Mouse (Mus musculus): ENCODE data around the gene Ttll12. TPM values are rescaled to one million over a fixed set of nuclear protein-coding genes. Genes with fewer than 3 reads are reported as not detected.
A peak's percentile ranks its signal among the peaks of the same experiment; 100 is the strongest.

Ttll12 gene
- total RNA-seq, 1 experiment from 2014 or later, result 22.3 TPM

DNA sequence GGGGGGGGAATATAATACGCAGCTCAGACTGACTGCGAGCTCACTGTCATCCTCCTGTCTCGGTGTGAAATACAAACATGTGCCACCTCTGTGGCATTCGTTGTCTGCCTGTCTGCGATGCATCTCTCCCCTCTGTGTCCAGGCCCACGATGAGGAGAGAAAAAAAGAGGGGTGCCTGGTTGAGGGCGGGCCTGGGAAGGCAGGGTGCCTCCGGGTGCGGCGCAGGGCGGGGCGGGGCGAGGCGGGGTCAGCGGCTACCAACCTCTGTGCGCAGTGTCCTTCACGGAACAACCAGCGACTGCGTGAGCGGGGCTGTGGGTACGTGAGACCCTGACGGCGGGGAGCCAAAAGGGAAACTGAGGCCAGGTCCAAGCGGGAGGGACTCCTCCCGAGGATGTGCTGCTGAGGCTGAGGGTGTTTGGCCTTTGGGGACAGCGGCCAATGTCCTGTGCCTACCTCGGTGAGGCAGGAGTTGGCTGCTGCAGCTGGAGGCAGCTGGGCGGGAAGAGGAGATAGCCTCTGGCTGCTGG lies 31.6 kb downstream of the Ttll12 start, which contains the start of the genes Tspo and Mcat:
Tspo (plus strand) TSS at position 266 of the 530 bp plus-strand sequence.
Mcat (minus strand) TSS at position 461 of the 530 bp plus-strand sequence.
- peak; percentile 89 for DNase-seq

DNA sequence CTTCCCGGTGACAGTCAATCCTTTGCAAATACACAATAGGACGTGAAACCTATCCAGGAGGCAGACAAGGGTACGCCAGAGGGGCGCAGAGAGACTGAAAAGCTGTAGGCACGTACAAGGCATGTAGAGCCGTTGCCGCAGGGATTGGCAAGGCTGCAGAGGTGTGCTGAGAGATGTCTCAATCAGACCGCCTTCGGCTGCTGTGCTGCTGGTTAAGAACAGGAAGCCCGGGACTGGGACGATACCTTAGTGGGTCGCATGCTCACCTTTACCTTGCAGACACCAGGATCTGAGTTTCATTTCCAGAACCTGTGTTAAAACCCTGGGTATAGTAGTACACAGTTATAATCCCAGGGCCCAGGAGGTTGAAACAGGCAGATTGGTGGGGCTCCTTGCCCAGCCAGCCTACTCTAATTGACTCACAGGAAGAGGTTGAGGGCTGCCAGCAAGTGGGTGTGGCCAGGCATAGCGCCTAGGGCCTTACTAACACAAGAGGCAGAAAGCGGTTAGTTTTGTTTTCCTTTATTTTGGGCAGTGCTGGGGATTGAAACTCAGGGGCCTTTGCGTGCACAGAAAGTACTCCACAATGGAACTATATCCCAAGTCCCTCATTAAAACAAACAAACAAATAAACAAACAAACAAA lies 32.2 kb downstream of the Ttll12 start:
- DNase-seq, result peak; percentile 93

DNA sequence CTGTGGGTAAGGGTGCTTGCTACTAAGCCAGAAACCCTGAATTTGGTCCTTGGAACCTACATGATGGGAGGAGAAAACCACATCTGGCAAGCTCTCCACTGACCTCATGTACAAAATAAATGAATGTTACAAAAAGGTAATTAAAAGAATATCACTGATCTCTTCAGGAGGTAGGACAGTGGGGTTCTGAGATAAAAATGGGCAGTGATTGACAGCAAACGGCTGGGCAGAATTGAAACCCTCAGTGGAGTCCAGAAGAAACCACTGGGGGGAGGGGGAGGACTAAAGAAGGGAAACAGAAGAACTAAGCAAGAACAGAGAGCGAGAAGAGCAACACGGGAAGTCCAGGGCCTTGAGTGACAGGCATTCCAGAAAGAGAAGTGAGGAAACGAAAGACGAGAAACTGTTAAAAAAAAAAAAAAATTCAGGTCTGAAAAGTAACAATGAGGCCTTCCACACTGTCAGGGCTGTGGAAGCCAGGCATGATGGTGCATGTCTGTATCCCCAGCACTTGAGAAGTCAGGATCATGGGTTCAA lies 33.9 kb downstream of the Ttll12 start:
- DNase-seq, result no peak

DNA sequence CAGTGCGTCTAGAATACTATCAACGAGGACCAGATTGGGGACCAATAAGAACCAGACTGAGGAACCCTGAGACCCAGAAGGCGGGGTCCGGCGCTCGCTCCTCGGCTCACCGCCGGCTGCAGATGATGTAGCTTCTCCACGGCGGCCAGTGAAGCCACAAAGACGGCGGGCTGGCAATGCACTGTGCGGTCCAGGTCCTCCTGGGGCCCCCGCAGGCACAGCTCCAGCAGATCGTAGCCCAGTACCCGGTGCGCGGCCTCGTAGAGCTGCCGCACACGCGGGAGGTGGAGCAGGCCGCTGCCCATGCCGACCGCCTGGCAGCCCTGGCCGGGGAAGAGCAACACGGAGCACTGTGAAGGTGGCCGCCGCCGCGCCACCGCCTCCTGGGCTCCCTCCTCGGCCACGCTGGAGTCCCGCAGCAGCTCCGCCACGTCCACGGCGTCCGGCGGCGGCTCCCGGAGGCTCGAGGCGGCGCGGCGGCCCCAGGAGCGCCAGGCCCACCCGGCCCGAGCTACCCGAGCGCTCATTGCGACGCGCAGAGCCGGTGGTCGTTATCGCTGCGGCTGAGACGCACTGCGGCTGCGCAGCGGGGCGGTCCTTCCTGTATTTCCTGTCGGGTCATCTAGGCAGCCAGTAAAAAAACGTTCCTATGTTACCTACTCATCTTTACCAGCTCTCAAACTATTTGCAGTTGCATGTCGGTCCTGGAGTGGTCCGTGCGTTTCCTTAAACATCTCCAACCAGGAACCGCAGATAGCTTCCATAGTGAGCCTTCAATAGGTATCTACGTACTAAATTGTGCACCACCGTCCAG lies 39.6 kb downstream of the Ttll12 start:
- DNase-seq, result peak; percentile 91

DNA sequence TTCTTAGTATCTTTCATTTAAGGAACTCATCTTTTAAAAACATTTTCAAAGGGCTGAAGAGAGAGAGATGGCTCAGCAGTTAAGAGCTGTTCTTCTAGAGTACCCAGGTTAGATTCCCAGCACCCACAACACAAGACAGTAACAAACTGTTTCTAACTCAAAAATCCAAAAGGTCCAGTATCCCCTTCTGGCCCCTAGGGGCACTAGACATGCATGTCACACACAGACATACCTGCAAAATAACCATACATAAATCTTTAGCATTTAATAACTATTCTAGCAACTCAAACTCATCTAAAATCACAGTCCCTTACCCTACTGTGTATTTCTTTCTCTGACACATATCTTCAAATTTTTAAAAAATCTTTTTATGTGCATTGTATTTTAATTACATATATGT lies 41.1 kb downstream of the Ttll12 start:
- no peak for DNase-seq

DNA sequence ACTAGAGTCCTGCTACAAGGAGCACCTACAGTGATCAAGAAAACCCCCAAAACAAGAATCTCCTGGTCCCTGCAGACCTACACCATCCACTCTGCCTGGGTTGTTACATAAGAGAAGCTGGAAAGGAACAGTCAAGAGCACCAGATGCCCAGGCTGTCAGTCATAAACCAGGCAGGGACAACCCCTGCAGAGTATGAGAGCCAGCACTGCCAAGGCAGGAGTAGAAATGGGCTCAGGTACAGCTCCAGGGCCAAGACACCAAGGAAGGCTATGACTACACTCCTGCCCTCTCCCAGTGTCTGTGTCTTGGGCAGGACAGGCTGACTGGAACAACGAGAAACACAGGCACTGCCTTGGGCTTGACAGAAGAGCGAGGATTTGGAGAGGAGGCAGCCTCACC lies 44.8 kb downstream of the Ttll12 start:
- DNase-seq, result no peak

DNA sequence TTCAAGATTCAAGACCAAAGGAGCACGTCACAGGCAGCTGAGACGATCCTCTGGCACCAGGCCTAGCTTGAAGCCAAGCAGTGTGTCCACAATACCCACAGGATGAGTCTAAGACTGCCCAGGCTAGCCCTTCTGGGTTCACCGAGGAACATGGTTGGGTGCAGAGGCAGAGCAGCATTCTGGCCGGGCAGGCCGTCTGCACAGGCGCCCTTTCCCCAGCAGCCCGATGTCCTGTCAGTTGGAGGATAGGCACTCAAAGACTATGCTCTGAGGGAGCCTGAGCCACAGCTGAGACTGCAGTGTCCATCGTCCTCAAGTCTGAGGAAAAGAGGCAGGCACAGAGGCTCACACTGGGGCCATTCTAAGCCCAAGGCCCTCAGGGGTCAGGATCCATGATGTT lies 47.8 kb downstream of the Ttll12 start:
- no peak for DNase-seq

DNA sequence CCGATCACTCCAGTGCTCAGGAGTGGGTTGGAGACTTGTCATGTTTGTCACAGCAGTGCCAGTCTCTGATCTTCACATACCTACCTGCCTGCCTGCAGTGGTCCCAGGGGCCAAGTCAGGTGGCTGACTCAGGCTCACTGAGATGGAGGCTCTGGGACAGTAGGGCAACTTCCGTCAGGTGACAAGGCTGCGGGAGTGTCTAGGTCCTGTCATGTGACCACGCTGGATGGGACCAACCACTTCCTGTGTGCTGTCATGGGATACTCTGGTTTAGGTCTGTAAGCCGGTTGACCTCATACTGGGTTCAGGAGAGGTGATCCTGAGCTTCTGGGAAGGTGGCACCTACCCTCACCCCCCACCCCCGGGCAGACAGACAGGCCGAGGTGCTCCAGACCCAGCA lies 48.9 kb downstream of the Ttll12 start:
- no peak for DNase-seq

DNA sequence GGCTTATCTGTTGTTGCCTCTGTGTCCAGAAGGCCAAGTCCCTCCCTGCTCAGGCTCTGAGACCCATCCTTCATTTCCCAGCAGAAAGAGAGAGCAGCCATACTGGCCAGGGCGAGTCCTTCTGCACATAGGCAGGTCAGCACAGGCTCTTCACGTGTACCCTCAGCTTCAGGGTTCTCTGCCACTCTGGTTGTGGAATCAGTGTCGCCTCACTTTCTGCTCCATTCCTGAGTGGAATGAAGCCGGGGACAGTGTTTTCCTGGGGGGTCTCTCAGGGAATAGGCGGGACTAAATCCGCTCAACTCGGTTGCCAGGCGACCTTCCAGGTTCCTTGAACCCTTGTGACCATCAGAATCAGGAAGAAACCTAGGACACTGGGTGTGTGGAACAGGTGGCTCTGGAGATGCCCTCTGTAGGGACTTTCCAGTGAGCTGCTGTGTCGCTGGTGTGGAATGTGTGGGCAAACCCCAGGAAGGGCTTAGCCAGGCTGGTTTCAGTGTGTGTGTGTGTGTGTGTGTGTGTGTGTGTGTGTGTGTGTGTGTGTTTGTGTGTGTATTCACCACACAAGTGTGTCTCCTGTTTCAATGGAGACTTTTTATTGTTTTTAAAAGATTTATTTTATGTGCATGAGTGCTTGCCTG lies 53.2 kb downstream of the Ttll12 start:
- no peak for DNase-seq

DNA sequence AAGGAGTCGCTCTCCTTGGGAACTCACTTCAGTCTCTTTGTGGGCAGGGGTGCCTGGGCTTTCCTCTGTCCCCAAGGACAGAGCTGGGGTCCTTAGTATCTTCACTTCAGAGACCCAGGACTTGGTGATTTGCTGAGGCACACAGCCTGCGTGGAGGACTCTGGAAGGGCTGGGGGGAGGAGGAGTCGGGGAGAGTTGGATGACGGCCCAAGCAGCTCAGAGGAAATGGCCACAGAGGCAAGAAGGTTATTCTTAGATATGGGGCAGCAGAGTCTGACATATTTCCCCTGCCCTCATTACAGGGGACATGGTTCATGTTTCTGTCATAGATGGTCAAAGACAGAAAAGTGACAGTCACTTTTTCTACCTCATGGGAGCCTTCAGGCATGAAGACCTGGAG lies 55.1 kb downstream of the Ttll12 start:
- peak; percentile 70 for DNase-seq

DNA sequence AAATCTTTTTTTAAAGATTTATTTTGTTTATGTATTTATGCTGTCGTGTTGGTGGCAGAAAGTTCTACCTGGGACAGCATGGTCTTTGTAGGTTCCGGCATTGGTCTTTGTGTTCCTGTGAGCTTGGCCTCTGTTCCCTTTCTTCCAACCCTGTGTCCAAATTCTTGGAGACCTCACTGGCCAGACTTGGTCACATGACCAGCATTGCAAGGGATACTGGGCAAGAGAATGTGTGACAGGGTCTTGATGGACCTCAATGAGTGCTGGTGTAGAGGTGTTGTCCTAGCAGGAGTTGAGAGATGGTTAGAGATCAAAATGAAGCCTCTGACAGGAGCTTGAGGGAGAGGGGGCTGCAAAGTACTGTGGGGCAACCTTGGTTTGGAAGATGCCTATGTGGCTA lies 56.1 kb downstream of the Ttll12 start:
- no peak for DNase-seq

DNA sequence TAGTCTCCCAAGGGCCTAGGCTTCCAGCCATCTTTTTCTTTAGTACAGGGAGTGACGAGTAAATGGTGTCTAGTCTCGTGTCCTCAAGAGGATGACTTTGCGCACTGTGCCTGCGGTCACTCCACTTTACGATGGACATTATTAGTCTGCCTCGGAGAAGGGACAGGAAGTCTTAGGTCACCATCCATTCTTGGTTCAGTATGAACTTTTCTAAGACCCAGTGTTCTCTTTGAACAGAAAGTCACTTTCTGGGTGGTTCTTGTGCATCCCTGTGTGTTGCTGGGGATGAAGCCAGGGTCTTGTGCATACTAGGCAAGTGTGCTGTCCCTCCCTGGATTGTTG lies 59.1 kb downstream of the Ttll12 start:
- no peak for DNase-seq

DNA sequence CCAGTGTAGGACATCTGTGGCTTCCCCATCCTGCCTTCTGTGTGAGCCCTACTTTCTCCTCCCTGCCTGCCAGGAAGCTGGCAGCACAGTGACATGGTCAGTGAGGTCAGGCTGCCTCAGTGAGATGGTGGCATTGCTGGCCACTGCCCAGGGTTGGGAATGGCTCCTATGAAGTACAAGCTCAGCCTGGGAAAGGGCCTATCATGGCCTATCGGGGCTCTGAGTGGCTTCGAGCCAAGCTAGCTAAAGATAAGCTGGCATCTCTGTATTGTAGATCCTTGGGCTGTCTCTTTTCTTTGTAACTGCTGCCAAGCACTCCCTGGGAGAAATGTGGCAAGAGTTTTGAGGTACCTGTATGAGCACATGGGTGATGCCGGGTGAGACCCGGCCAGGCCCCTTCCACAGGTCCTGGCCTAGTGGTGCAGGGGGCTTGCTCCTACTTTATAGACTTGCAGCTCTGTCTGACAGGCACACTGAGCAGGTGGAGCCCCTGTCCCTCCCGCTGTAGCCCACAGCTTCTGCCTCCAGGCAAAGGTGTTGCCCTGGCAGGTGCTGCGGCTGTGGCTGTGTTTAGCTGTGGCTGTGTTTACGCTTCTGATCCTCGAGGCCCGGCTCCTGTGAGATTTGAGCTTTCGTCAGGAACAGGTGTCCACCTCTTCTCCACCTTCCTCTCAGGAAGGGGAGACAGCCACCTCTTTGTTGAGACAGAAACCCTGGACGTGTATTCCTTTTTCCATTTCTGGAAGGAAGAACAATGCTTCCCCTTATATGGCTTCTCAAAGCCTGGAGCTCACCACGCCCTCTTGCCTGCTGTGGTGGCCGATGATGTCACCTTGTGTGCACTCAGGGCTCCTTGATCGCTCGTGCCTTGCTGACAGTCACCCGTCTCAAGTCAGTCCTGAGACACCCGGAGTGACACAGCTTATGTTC lies 59.7 kb downstream of the Ttll12 start:
- peak; percentile 69 for DNase-seq

DNA sequence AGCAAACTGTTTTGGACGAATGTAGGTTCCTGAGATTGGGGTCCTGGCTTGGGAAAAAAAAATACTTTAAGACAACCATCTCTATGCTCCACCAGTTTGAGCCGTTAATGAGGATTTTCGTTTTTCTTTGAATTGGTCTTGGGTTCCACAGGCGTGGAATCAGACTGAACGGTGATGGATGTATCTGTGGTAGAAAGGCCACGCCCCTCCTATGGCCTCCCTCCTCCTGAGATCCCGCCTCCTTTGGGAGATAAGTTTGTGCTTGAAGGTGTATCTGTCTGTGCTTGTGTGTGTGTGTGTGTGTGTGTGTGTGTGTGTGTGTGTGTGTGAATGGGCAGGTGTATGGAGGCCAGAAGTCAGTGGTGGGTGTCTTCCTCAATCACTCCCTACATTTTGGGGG lies 62.4 kb downstream of the Ttll12 start:
- DNase-seq, result no peak

DNA sequence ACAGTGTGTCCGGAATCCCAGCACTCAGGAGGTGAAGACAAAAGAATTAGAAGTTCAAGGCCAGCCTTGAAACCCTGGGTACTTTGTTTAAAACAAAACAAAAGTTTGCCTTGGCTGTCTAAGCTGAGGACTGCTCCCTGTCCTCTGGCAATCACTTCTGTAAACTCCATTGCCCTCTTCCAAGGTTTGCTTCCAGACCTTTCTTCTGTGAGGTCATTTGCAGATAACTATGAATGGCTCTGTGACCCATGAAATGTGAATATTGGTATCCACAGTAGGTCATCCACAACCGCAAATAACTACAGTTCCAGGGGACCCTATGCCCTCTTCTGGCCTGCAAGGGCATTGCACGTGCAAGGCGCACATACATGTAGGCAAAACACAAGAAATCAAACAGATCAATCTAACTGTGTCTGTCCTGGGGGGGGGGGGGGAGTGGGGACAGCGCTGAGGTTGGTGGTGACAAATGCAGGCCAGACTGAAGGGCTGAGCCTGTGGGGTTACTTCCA lies 62.9 kb downstream of the Ttll12 start:
- no peak for DNase-seq

DNA sequence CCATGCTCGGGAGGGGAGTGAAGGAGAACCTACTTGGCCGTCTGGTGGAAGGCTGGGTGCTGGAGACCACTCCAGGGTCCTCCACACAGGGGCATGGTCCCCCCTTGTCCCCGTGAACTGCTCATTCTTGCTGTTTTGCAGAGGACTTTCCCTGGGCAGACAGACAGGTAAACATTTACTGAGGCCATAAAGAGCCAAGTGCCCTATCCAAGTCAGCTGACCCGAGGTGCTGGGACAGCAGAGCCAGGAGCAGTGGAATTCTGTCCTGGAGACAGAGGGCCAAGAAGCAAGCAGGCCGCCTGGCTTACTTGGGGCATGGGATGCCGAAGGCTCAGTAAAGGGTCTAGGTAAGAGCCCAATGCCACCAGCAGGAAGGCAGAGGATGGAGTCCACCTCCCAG lies 64.3 kb downstream of the Ttll12 start:
- DNase-seq, result no peak

DNA sequence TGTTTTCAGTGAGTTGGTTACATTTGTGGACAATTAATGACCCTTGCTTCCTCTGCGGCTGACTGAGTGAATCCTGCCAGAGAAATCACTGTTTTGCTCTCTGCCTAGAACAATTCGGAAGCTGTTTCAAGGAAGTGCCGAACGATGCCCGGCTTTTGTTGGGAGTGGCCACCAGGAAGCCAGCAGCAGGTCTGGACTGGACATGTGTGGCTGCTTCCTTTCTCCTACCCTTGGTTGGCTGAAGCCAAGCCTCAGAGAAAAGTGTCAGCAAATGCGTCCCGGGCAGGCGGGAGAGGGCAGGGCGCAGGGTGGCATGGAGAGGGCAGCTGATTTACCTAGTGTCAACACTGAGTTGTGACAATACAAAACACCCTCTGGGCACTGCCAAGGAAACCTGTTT lies 64.7 kb downstream of the Ttll12 start:
- peak; percentile 53 for DNase-seq

DNA sequence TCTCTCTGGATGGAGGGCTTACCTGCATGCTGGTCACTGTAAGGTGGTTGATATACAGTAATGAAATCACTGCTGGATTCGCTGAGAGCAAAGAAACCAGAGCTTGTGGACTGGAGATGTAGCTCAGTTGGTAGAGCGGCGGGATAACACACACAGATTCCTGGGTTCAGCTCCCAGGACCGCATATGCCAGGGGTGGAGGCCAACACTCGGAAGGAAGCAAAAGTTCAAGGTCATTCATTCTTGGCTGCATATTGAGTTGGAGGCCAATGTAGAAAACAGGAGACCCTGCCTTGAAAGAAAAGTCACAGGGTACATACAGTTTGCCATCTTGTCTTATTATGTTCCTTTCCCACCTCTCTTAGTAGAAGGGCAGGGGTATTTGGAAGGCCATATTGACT lies 65.2 kb downstream of the Ttll12 start:
- DNase-seq, result peak; percentile 63

DNA sequence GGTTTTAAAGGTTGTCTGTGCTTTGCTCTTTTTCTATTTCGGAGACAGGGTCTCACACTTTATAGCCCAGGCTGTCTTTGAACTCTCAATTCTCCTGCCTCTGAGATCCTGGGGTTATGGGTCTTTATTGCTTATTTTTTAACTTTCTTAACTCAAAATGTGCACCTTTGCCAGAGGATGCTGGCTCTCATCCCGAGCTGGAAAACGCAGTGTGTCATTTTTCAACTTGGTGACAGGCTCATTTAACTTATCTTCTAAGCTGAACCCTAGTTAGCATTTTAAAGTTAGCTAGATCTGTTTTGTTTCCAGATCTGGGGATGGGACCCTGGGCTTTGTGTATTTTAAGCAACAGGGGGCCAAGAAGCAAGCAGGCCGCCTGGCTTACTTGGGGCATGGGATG lies 66.1 kb downstream of the Ttll12 start:
- DNase-seq, result no peak

DNA sequence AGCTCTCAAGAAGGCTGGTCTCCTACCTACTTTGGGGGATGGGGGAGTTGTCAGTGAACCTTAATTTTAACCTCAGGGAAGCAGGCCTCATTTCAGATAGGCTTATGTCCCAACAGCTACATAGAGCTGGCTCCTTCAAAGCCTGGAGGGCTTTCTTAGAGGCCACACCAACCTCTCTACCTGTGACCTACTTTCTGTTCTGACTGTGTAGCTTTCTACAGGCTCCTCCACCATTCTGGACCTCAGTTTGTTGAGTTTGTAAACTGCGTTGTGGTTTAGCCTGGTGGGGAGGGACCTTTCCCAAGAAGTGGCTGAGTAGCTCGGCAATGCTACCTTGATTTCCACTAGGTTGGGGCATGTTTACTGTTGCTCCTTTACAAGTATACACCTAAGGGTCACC lies 67.2 kb downstream of the Ttll12 start:
- DNase-seq, result no peak

DNA sequence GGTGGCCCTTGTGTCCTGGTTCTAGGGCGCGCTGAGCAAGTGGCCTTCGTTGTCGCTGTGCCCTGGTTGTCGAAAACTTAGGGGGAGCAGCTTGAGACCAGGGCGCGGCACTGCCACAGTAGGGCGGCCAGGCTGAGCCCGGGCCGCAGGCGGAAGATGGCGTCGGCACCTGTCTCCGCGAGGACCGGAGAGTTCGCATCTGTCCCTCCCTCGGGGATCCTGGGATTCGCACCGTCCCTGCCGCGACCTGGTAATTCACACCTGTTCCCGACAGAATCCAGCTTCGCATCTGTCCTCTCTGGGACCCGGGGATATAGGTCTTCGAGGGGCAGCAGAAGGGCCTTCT lies 67.9 kb downstream of the Ttll12 start:
- DNase-seq, result no peak
